Mouse (Mus musculus): ENCODE data around the gene Stk40. TPM values are rescaled to one million over a fixed set of nuclear protein-coding genes. Genes with fewer than 3 reads are reported as not detected.
A peak's percentile ranks its signal among the peaks of the same experiment; 100 is the strongest.
"Not testable (repeated sequence)": the region's sequence is repeated elsewhere in the genome, so short reads cannot be mapped to it uniquely, and the experiment has no call there.

Stk40 gene
- total RNA-seq, 2 experiments from 2014 or later: 41.4 to 52.6 TPM

- DNase-seq: no peak
Observed at GRCm38 (mm10) chr4:126155183-126155582, 51.4 kb downstream of the Stk40 start.

GRCm38 (mm10) chr4:126155869-126156268, 52.1 kb downstream of the Stk40 start:
- no peak for DNase-seq

GRCm38 (mm10) chr4:126156617-126157016, 52.9 kb downstream of the Stk40 start:
- no peak for DNase-seq

GRCm38 (mm10) chr4:126157562-126157961, 53.8 kb downstream of the Stk40 start:
- no peak for DNase-seq

GRCm38 (mm10) chr4:126159455-126159854, 55.7 kb downstream of the Stk40 start:
- DNase-seq: no peak

- no peak for DNase-seq
Observed at GRCm38 (mm10) chr4:126160981-126161380, 57.2 kb downstream of the Stk40 start.

GRCm38 (mm10) chr4:126161456-126161855, 57.7 kb downstream of the Stk40 start:
- no peak for DNase-seq

- DNase-seq: no peak
Observed at GRCm38 (mm10) chr4:126161986-126162385, 58.2 kb downstream of the Stk40 start.

GRCm38 (mm10) chr4:126162544-126163066, 58.8 kb downstream of the Stk40 start:
- DNase-seq: peak; percentile 93 to 96

- DNase-seq: peak in 1 of 2 experiments; percentile 34
Observed at GRCm38 (mm10) chr4:126163067-126163659, 59.4 kb downstream of the Stk40 start, which contains the start of gene Sh3d21. TSS of gene Sh3d21 (minus strand) at chr4:126163491.

GRCm38 (mm10) chr4:126163685-126164084, 59.9 kb downstream of the Stk40 start:
- DNase-seq: no peak

- DNase-seq: not testable (repeated sequence)
Observed at GRCm38 (mm10) chr4:126165092-126165491, 61.3 kb downstream of the Stk40 start.

- DNase-seq: peak; percentile 61 to 66
Observed at GRCm38 (mm10) chr4:126166084-126166483, 62.3 kb downstream of the Stk40 start.

GRCm38 (mm10) chr4:126168851-126169250, 65.1 kb downstream of the Stk40 start:
- DNase-seq: no peak

GRCm38 (mm10) chr4:126170737-126171136, 67.0 kb downstream of the Stk40 start:
- not testable (repeated sequence) for DNase-seq

- no peak for DNase-seq
Observed at GRCm38 (mm10) chr4:126173800-126174199, 70.0 kb downstream of the Stk40 start.

- not testable (repeated sequence) for DNase-seq
Observed at GRCm38 (mm10) chr4:126175980-126176379, 72.2 kb downstream of the Stk40 start.

- DNase-seq: peak; percentile 65
Observed at GRCm38 (mm10) chr4:126181170-126181957, 77.6 kb downstream of the Stk40 start.

GRCm38 (mm10) chr4:126183034-126183433, 79.3 kb downstream of the Stk40 start:
- DNase-seq: no peak

- DNase-seq: no peak
Observed at GRCm38 (mm10) chr4:126187096-126187495, 83.3 kb downstream of the Stk40 start.

All from heart, adult 18-20 months (tissue).